Mouse (Mus musculus) ES-Bruce4 (cell line): ENCODE data around the gene Prlhr. TPM values are rescaled to one million over a fixed set of nuclear protein-coding genes. Genes with fewer than 3 reads are reported as not detected.

ENCODE experiments used
- H3K27ac ChIP-seq: 2 replicates; pipeline ENCODE4 v1.5.1; 2012; ENCODE audit warnings: low read length, inconsistent platforms; ENCODE audit not compliant: insufficient read depth
- H3K27me3 ChIP-seq: 2 replicates; pipeline ENCODE4 v1.6.1; 2012; ENCODE audit warnings: mild to moderate bottlenecking, low read length, inconsistent platforms; ENCODE audit not compliant: control insufficient read depth, poor library complexity, insufficient read depth, severe bottlenecking
- H3K36me3 ChIP-seq: 2 replicates; pipeline ENCODE4 v1.6.1; 2012; ENCODE audit warnings: inconsistent platforms, mild to moderate bottlenecking, low read length, moderate library complexity; ENCODE audit not compliant: control insufficient read depth, poor library complexity, insufficient read depth, severe bottlenecking
- H3K4me1 ChIP-seq: one replicate; pipeline ENCODE4 v1.8.1; 2011; ENCODE audit warnings: low read length; ENCODE audit not compliant: control insufficient read depth, insufficient read depth
- H3K4me3 ChIP-seq: 2 replicates; pipeline ENCODE4 v1.5.1; 2011; ENCODE audit warnings: low read depth, mild to moderate bottlenecking, low read length
- H3K9ac ChIP-seq: 2 replicates; pipeline ENCODE4 v1.6.1; 2012; ENCODE audit warnings: low read depth, mild to moderate bottlenecking, inconsistent platforms; ENCODE audit not compliant: poor library complexity, severe bottlenecking
- H3K9me3 ChIP-seq: replicated peaks from 2 replicates; pipeline ENCODE4 v1.6.1; 2012; ENCODE audit warnings: mild to moderate bottlenecking, low read length, inconsistent platforms; ENCODE audit not compliant: control insufficient read depth, poor library complexity, insufficient read depth, severe bottlenecking
- CTCF ChIP-seq: IDR thresholded peaks from one replicate; pipeline ENCODE4 v1.8.1; 2011; ENCODE audit warnings: low read depth, low read length
- EP300 ChIP-seq: IDR thresholded peaks from 2 replicates; pipeline ENCODE4 v1.6.1; 2011; ENCODE audit warnings: low read depth, low read length; ENCODE audit not compliant: insufficient read depth
- POLR2A ChIP-seq: IDR thresholded peaks from one replicate; pipeline ENCODE4 v1.8.1; 2011; ENCODE audit warnings: low read length; ENCODE audit not compliant: insufficient read depth
- polyA plus RNA-seq: library from polyadenylated mRNA; stranded (reverse); fragments of >200 nt; gene quantifications from 2 replicates; pipeline ENCODE4 v1.2.4, GENCODE M21; 2011; ENCODE audit warnings: low read depth; ENCODE audit not compliant: missing spikeins, insufficient read depth, insufficient read length

The Prlhr gene
- polyA plus RNA-seq, result not detected in 2 replicates

- Histone ChIP-seq H3K4me3 (peak within 1 kb of the TSS; percentile 44), H3K27ac (no peak within 1 kb of the TSS), H3K27me3 (no peaks in the 10 kb centered on the region; the same call in 1 of the 2 replicates), H3K4me1 (no peaks in the 10 kb centered on the region), H3K9me3 (no peaks in the 10 kb centered on the region), H3K9ac (no peak within 1 kb of the TSS), H3K36me3 (no peaks in the 10 kb centered on the region)
- TF ChIP-seq CTCF, result no peak
- no peak for TF ChIP-seq POLR2A
- no peak for TF ChIP-seq EP300
Measured at GRCm38 (mm10) chr19:60468254-60468762, at the start of gene Prlhr. Prlhr (minus strand) TSS chr19:60468304.

DNA sequence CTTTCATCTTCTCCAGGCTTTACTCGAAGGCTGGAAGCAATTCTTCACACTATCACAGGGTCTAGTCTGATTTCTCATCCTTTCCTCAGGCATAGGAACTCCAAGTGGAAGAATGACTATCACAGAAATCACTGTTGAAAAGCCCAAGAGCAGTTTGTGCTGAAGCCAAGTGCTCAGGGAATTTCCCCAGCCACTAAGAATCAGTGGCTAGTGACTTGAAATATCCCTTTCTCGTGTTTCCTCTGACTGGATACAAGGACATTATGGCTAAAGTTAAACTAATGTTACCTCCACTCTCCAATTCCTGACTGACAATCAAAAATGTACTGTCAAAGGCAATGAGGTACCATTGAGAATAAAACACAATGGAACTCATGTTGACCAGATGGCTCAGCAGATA, 47.0 kb upstream of the Prlhr start:
- Histone ChIP-seq H3K9me3 (no peaks in the 10 kb centered on the region), H3K4me1 (no peaks in the 10 kb centered on the region), H3K9ac (no peak overlapping the region), H3K36me3 (no peaks in the 10 kb centered on the region), H3K27ac (no peak overlapping the region), H3K4me3 (no peak overlapping the region), H3K27me3 (no peaks in the 10 kb centered on the region)
- TF ChIP-seq CTCF (no peak), EP300 (no peak), POLR2A (no peak)

- TF ChIP-seq CTCF (no peak), POLR2A (no peak), EP300 (no peak)
Measured at GRCm38 (mm10) chr19:60513431-60513830, 45.3 kb upstream of the Prlhr start.

DNA sequence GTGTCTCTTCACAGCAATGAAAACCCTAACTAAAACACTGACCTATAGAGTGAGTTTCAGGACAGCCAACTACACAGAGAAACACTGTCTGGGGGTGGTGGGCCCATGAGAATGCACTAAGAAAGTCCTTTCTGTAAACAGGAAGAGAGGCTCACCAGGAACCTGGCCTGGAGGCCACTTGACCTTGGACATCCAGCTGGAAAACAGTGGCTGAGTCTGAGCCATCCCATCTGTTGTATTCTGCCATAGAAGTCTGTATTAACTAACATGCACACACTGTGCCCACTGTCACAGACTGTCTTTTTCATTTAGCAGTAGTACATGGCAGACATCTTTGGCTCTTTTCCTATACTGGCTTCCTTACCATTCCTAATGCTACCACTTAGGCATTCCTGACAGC, 32.1 kb upstream of the Prlhr start:
- Histone ChIP-seq H3K9me3 (no peaks in the 10 kb centered on the region), H3K9ac (no peak overlapping the region), H3K4me1 (no peaks in the 10 kb centered on the region), H3K27me3 (no peaks in the 10 kb centered on the region), H3K4me3 (no peak overlapping the region), H3K27ac (no peak overlapping the region), H3K36me3 (no peaks in the 10 kb centered on the region)
- TF ChIP-seq CTCF (no peak), POLR2A (no peak), EP300 (no peak)

More at GRCm38 (mm10) chr19:60513431-60513830, 45.3 kb upstream of the Prlhr start:
- Histone ChIP-seq H3K9ac (no peak overlapping the region), H3K4me1 (no peaks in the 10 kb centered on the region), H3K4me3 (no peak overlapping the region), H3K27me3 (no peaks in the 10 kb centered on the region), H3K27ac (no peak overlapping the region), H3K36me3 (no peaks in the 10 kb centered on the region), H3K9me3 (no peaks in the 10 kb centered on the region)

DNA sequence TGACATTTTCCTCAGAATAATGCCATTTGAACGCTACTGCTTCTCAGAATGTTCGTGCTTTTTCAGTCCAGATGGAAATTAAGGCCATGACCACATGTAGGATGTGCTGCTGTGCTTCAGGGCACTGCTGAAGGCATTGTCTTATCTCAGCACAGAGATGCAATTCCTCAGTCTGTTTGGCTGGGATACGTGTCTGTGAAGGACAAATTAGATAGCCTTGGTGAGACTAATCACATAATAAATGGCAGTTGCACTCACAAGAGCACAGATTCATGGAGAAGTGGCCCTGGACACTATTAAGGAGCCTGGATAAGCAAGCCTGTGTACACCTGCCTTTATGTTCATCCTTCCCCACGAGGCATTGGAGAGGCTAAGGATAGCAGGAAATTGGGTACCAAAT, 29.1 kb upstream of the Prlhr start:
- TF ChIP-seq CTCF (no peak), EP300 (no peak), POLR2A (no peak)
- H3K27me3 ChIP-seq, result no peaks in the 10 kb centered on the region
- H3K9ac ChIP-seq, result no peak overlapping the region
- H3K36me3 ChIP-seq, result no peaks in the 10 kb centered on the region
- H3K4me3 ChIP-seq, result no peak overlapping the region
- no peaks in the 10 kb centered on the region for H3K9me3 ChIP-seq
- H3K4me1 ChIP-seq, result no peaks in the 10 kb centered on the region
- H3K27ac ChIP-seq, result no peak overlapping the region

GRCm38 (mm10) chr19:60495772-60496171, 27.7 kb upstream of the Prlhr start:
- H3K36me3 ChIP-seq, result no peaks in the 10 kb centered on the region
- H3K9me3 ChIP-seq, result no peaks in the 10 kb centered on the region
- H3K27me3 ChIP-seq, result no peaks in the 10 kb centered on the region
- no peaks in the 10 kb centered on the region for H3K4me1 ChIP-seq
- no peak overlapping the region for H3K4me3 ChIP-seq
- H3K9ac ChIP-seq, result no peak overlapping the region
- H3K27ac ChIP-seq, result no peak overlapping the region
- TF ChIP-seq POLR2A, result no peak
- no peak for TF ChIP-seq EP300
